Mouse (Mus musculus) liver, postnatal 0 days (tissue): ENCODE measurements around the gene Gm3854. TPM values are rescaled to one million over a fixed set of nuclear protein-coding genes. Genes with fewer than 3 reads are reported as not detected.

Experiments
- ATAC-seq: fragments of 200-750 bp; cut with Nextera tagmentation; 2 replicates; pipeline ENCODE4 v1.8.0; 2017; ENCODE audit warnings: mild to moderate bottlenecking, moderate library complexity
- DNase-seq: peaks from one replicate; pipeline ENCODE4 v3.0.0-alpha.2; 2016
- H3K27ac ChIP-seq: fragments of 300-500 bp; sonication (generic); 2 replicates; pipeline ENCODE4 v1.5.1; 2014; ENCODE audit warnings: antibody characterized with exemption, moderate library complexity, mild to moderate bottlenecking, low read depth
- H3K27me3 ChIP-seq: fragments of 300-500 bp; sonication (generic); 2 replicates; pipeline ENCODE4 v1.6.1; 2014; ENCODE audit warnings: low read length, control low read depth, mixed read lengths; ENCODE audit not compliant: insufficient read depth
- H3K36me3 ChIP-seq: fragments of 300-500 bp; sonication (generic); replicated peaks from 2 replicates; pipeline ENCODE4 v1.6.1; 2014; ENCODE audit warnings: mild to moderate bottlenecking, control low read depth, low read length, moderate library complexity, mixed read lengths; ENCODE audit not compliant: insufficient read depth
- H3K4me1 ChIP-seq: fragments of 300-500 bp; sonication (generic); 2 replicates; pipeline ENCODE4 v1.6.1; 2014; ENCODE audit warnings: antibody characterized with exemption, mild to moderate bottlenecking, control low read depth; ENCODE audit not compliant: insufficient read depth
- H3K4me2 ChIP-seq: fragments of 300-500 bp; sonication (generic); 2 replicates; pipeline ENCODE4 v1.6.1; 2014; ENCODE audit warnings: low read depth, mild to moderate bottlenecking, low read length, moderate library complexity, mixed read lengths
- H3K4me3 ChIP-seq: fragments of 300-500 bp; sonication (generic); 2 replicates; pipeline ENCODE4 v1.5.1; 2014; ENCODE audit warnings: low read depth, low read length
- H3K9ac ChIP-seq: fragments of 300-500 bp; sonication (generic); replicated peaks from 2 replicates; pipeline ENCODE4 v1.6.1; 2014; ENCODE audit warnings: mild to moderate bottlenecking, moderate library complexity
- H3K9me3 ChIP-seq: fragments of 300-500 bp; sonication (generic); 2 replicates; pipeline ENCODE4 v1.6.1; 2016; ENCODE audit warnings: mild to moderate bottlenecking, control low read depth, low read length, mixed read lengths
- CTCF ChIP-seq: sonication (generic); IDR thresholded peaks from 2 replicates; pipeline ENCODE4 v1.5.1; 2016; ENCODE audit warnings: antibody characterized with exemption, low read depth
- EP300 ChIP-seq: IDR thresholded peaks from 2 replicates; pipeline ENCODE4 v1.6.1; 2016; ENCODE audit warnings: antibody characterized with exemption, low read depth, mild to moderate bottlenecking
- WGBS: fragments of 180-500 bp; shearing (Covaris S2); extraction: QIAGEN DNeasy Blood & Tissue Kit; methylation state at CpG from one replicate; pipeline ENCODE4 v1.1.7; 2014; ENCODE audit not compliant: insufficient replicate concordance; 5-methylcytosine and 5-hydroxymethylcytosine counted together
- polyA plus RNA-seq: library from polyadenylated mRNA; unstranded; fragments of >200 nt; fragmentation: Nextera tagmentation; extraction: Ambion mirVana; gene quantifications from 2 replicates; pipeline ENCODE4 v1.2.1, GENCODE M21; 2015

The Gm3854 gene
- polyA plus RNA-seq, 1 experiment from 2014 or later = 0.06 TPM

DNA sequence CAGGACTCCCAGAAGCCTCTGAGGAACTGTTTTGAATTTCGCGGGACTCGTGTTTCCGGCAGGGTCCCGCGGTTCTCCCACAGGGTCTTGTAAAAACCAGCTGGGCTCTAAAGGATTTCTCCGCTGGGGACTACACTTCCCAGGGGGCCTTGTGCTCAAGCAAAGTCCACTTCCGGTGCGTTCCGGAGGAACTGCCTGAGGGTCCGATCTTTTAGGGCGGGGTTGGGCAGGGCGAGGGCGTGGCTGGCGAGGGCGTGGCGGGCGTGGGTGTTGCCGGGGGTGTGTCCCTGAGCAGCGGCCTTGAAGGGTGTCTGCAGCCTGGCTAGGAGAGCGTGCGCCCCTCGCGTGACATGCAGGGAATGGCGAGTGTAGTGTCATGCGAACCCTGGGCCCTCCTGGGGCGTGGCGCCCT, 39.5 kb downstream of the Gm3854 start, which contains the start of gene Zfp28:
TSS of gene Zfp28 (plus strand) at position 252 of the 412 bp plus-strand sequence.
- Histone ChIP-seq H3K4me1 (peaks cover 14% of the 10 kb centered on the region), H3K27ac (no peak within 1 kb of the TSS), H3K9me3 (no peaks in the 10 kb centered on the region), H3K9ac (peak within 1 kb of the TSS; percentile 33; the same call in 1 of the 2 replicates), H3K27me3 (no peaks in the 10 kb centered on the region), H3K4me2 (peak within 1 kb of the TSS; percentile 84), H3K4me3 (peak within 1 kb of the TSS; percentile 55), H3K36me3 (no peaks in the 10 kb centered on the region)
- WGBS = under 1% methylated on average over 23 of the region's 28 CpGs
- DNase-seq (peak; percentile 94), ATAC-seq (peak; percentile 97)
- TF ChIP-seq EP300 (no peak), CTCF (peak; percentile 44; the same call in 1 of the 2 replicates)

DNA sequence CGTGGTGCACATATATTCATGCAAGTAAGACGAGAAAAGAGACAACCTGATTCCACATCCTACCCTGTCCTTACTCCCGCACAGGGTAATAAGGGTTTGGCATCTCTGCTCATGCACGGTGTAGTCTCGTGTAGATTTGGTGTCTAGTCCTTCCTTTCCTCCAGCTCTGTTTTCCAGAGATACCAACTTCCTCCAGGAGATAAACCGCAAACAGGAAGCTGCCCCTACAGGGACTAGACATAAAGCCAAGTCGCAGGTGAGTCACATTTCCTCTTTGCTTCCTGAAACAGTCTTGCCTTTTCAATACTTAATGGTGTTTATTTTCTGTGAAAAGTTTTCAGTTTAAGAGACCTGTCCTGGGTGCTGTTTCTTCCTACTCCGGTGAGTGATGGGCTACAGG, 40.5 kb downstream of the Gm3854 start:
- no peak for ATAC-seq
- H3K27ac ChIP-seq = no peak overlapping the region
- no peak overlapping the region for H3K9ac ChIP-seq
- peaks cover 14% of the 10 kb centered on the region for H3K4me1 ChIP-seq
- H3K4me2 ChIP-seq = peak overlapping the region; percentile 84
- WGBS = 31% methylated on average over 8 of the region's 8 CpGs
- no peak for TF ChIP-seq EP300
- TF ChIP-seq CTCF = no peak
- H3K4me3 ChIP-seq = no peak overlapping the region
- no peak for DNase-seq
- no peaks in the 10 kb centered on the region for H3K9me3 ChIP-seq
- H3K27me3 ChIP-seq = no peaks in the 10 kb centered on the region
- H3K36me3 ChIP-seq = no peaks in the 10 kb centered on the region

DNA sequence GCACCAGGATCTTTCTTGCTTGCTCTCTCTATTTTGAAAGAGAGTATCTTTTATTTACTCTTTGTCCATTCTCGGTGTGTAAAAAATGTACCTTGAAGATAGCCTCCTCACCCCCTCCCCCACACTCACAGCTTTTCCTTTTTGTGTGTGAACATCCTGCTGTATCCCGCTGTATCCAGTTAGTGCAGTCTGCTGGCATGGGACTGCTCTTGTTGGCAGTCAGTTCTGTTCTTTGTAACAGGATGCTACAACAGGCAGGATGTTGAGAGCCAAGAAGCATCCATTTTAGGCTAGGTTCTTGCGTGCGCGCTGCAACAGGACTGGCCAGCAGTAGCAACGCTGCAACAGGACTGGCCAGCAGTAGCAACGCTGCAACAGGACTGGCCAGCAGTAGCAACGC, 43.4 kb downstream of the Gm3854 start:
- no peaks in the 10 kb centered on the region for H3K36me3 ChIP-seq
- no peak overlapping the region for H3K9ac ChIP-seq
- DNase-seq (no peak), ATAC-seq (no peak)
- WGBS = 87% methylated on average over 7 of the region's 8 CpGs
- H3K9me3 ChIP-seq = no peaks in the 10 kb centered on the region
- no peak for TF ChIP-seq CTCF
- TF ChIP-seq EP300 = no peak
- H3K4me2 ChIP-seq = no peak overlapping the region
- H3K27me3 ChIP-seq = no peaks in the 10 kb centered on the region
- H3K27ac ChIP-seq = no peak overlapping the region
- H3K4me3 ChIP-seq = no peak overlapping the region
- H3K4me1 ChIP-seq = peaks cover 14% of the 10 kb centered on the region

DNA sequence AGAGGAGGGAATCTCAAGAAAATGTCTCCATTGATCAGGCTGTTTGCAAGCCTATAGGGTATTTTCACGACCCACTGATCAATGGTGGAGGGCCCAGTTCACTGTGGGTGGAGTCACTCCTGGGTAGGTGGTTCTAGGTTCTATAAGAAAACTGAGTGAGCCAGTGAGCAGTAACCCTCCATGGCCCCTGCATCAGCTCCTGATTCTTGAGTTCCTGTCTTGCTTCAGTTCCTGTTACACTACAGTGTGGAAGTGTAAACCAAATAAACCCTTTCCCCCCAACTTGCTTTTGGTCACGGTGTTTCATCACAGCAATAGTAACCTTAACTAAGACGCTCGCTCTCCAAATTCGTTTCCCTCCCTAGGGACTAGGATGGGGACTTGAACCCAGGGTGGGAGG, 45.4 kb downstream of the Gm3854 start:
- ATAC-seq = no peak
- H3K4me2 ChIP-seq = no peak overlapping the region
- no peaks in the 10 kb centered on the region for H3K27me3 ChIP-seq
- DNase-seq = no peak
- H3K27ac ChIP-seq = no peak overlapping the region
- H3K9me3 ChIP-seq = no peaks in the 10 kb centered on the region
- WGBS = 78% methylated on average over 5 of the region's 5 CpGs
- H3K4me3 ChIP-seq = no peak overlapping the region
- peaks cover 4% of the 10 kb centered on the region; the same call in 1 of the 2 replicates for H3K36me3 ChIP-seq
- no peak overlapping the region for H3K9ac ChIP-seq
- TF ChIP-seq CTCF (no peak), EP300 (no peak)
- peaks cover 2% of the 10 kb centered on the region; the same call in 1 of the 2 replicates for H3K4me1 ChIP-seq

DNA sequence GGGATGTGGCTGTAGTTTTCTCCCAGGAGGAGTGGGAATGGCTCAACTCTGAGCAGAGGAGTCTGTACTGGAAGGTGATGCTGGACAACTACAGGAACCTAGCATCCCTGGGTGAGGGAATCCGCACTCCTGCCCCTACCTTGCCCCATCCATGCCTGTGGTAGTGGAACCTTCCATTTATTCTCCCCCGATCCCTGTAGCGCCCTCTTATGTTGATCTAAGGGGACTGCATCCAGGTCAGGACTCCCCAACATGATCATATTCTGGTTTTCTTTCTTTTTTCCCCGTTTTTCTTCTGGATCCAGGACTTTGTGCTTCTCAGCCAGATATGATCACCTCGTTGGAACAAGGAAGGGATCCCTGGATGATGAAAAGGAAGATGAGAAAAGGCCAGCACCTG, 45.9 kb downstream of the Gm3854 start:
- H3K27me3 ChIP-seq = no peaks in the 10 kb centered on the region
- DNase-seq (no peak), ATAC-seq (no peak)
- TF ChIP-seq CTCF (0 out of 2 replicates have a peak, but pooled peaks have one; percentile 36), EP300 (no peak)
- H3K9me3 ChIP-seq = no peaks in the 10 kb centered on the region
- H3K4me2 ChIP-seq = no peak overlapping the region
- no peak overlapping the region for H3K9ac ChIP-seq
- no peak overlapping the region for H3K27ac ChIP-seq
- peaks cover 4% of the 10 kb centered on the region; the same call in 1 of the 2 replicates for H3K36me3 ChIP-seq
- 67% methylated on average over 5 of the region's 5 CpGs for WGBS
- H3K4me1 ChIP-seq = no peaks in the 10 kb centered on the region
- no peak overlapping the region for H3K4me3 ChIP-seq

DNA sequence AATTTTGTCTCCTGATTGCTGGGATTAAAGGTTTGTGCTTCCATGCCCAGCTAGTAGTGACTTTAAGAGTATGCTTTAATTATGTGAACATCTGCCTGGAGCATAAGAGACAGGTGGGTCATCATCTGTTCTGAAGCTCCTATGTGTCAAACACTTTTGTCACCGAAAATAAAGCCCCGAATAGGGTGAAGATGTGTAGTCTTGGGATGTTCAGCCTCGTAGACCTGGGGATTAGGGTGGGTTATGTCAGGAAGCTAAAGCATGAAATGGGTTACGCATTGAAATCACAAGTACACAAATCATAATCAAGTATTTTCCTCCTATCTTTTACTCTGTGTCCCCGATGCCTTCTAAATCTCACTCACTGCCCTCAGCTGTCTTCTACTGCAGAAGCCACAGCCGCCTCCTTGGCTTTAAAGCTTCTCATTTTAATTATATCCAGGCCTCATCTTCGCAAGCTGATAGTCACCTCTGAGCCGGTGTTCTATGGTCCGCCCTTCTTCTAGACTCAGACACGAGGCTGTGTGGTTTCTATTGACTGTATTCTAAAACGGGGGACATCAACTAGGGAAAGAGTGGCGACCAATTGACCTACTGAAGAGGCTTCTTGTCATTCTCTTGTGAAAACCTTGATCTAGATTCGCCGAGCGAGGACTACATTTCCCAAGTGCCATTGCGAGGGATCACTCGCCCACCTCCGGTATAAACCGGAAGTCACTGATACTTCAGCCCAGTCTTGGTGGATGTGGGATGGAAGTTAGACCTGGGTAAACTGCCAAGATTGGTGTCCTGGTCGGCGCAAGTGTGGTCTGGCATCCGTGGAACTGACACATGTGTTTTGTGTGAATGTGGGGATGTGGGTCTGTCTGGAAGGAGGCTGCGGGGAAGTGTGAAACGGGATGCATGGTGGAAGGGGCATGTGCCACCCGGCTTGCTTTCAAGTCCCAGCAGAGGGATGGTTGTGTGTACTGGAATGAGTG, 54.7 kb downstream of the Gm3854 start, which contains the start of gene Smim17:
TSS of gene Smim17 (plus strand) at position 720 of the 980 bp plus-strand sequence.
- no peaks in the 10 kb centered on the region for H3K27me3 ChIP-seq
- H3K4me1 ChIP-seq = peaks cover 8% of the 10 kb centered on the region; the same call in 1 of the 2 replicates
- ATAC-seq (0 out of 2 replicates have a peak, but pooled peaks have one; percentile 31), DNase-seq (peak; percentile 41)
- H3K27ac ChIP-seq = no peak within 1 kb of the TSS
- H3K36me3 ChIP-seq = no peaks in the 10 kb centered on the region
- H3K4me2 ChIP-seq = peak within 1 kb of the TSS; percentile 78
- H3K9me3 ChIP-seq = no peaks in the 10 kb centered on the region
- peak within 1 kb of the TSS; percentile 48 for H3K4me3 ChIP-seq
- peak within 1 kb of the TSS; percentile 44 for H3K9ac ChIP-seq
- TF ChIP-seq EP300 (no peak), CTCF (no peak)
- WGBS = 25% methylated on average over 25 of the region's 25 CpGs

Other genes with a start within 250 kb of the Gm3854 start
- 38.1 and 39.5 TPM in 2 replicates for gene Zfp787, start 187.8 kb upstream of the Gm3854 start, polyA plus RNA-seq
- gene Zfp444, start 171.5 kb upstream of the Gm3854 start, polyA plus RNA-seq = 26.0 and 27.3 TPM in 2 replicates
- not detected in 2 replicates for gene Galp, start 146.7 kb upstream of the Gm3854 start, polyA plus RNA-seq
- gene Zscan5b, start 121.5 kb upstream of the Gm3854 start, polyA plus RNA-seq = not detected in 2 replicates
- not detected in 2 replicates for gene Epp13, start 91.0 kb upstream of the Gm3854 start, polyA plus RNA-seq
- gene Zfp667, start 57.2 kb upstream of the Gm3854 start, polyA plus RNA-seq = 1.1 and 1.4 TPM in 2 replicates
- gene Zfp583, start 12.5 kb upstream of the Gm3854 start, polyA plus RNA-seq = 0.36 and 0.41 TPM in 2 replicates
- gene Zfp78, start 19.5 kb downstream of the Gm3854 start, polyA plus RNA-seq = 0.25 and 0.46 TPM in 2 replicates
- 0.75 and 0.86 TPM in 2 replicates for gene Zfp28, start 39.5 kb downstream of the Gm3854 start, polyA plus RNA-seq
- not detected in 2 replicates for gene Smim17, start 55.0 kb downstream of the Gm3854 start, polyA plus RNA-seq
- not detected in 2 replicates for gene Gm20715, start 66.5 kb downstream of the Gm3854 start, polyA plus RNA-seq
- gene Olfr1344, start 94.9 kb downstream of the Gm3854 start, polyA plus RNA-seq = not detected in 2 replicates
- not detected in 2 replicates for gene Olfr1336, start 112.4 kb downstream of the Gm3854 start, polyA plus RNA-seq
- not detected in 2 replicates for gene Olfr1346, start 123.3 kb downstream of the Gm3854 start, polyA plus RNA-seq
- gene Olfr5, start 143.2 kb downstream of the Gm3854 start, polyA plus RNA-seq = not detected in 2 replicates
- gene Olfr1347, start 156.0 kb downstream of the Gm3854 start, polyA plus RNA-seq = not detected in 2 replicates
- not detected in 2 replicates for gene Olfr1348, start 165.0 kb downstream of the Gm3854 start, polyA plus RNA-seq
- not detected in 2 replicates for gene Olfr1349, start 179.2 kb downstream of the Gm3854 start, polyA plus RNA-seq
- gene Olfr1350, start 221.1 kb downstream of the Gm3854 start, polyA plus RNA-seq = not detected in 2 replicates